Mouse (Mus musculus) frontal cortex, postnatal 25 days (tissue): ENCODE data around the gene Ltb.
A peak's percentile ranks its signal among the peaks of the same experiment; 100 is the strongest.

Source experiments
- DNase-seq, 2 experiments: peaks; one replicate each; pipeline ENCODE4 v3.0.0; 2022; ENCODE audit warnings: low spot score in 2 of 2

The Ltb gene

DNA sequence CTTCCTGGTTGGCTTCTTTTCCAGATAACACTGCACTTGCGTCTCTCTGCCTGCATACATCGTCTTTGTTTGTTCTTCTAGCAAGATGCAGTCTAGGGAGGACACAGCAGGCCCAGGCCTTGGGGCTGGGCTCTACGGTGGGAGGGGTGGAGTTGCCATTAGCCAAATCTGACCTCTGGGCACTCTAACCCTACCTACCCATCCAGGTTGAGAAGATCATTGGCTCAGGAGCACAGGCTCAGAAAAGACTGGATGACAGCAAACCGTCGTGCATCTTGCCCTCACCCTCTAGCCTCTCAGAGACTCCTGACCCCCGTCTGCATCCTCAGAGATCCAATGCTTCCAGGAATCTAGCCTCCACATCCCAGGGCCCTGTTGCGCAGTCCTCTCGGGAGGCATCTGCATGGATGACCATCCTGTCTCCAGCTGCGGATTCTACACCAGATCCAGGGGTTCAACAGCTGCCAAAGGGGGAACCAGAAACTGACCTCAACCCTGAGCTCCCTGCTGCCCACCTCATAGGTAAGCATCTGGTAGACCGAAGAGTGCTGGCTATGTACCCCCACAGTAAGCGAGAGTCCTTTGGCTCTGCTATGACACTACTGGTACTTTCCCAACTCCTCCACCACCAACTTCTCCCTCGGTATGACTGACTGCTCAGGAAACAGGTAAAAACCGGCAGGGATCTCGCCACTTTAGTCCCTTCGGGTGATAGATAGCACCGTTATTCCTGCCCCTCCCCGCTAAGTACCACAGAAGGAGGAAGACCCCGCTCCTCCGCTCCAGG, 798 bp downstream of the Ltb start:
- DNase-seq: no peak

DNA sequence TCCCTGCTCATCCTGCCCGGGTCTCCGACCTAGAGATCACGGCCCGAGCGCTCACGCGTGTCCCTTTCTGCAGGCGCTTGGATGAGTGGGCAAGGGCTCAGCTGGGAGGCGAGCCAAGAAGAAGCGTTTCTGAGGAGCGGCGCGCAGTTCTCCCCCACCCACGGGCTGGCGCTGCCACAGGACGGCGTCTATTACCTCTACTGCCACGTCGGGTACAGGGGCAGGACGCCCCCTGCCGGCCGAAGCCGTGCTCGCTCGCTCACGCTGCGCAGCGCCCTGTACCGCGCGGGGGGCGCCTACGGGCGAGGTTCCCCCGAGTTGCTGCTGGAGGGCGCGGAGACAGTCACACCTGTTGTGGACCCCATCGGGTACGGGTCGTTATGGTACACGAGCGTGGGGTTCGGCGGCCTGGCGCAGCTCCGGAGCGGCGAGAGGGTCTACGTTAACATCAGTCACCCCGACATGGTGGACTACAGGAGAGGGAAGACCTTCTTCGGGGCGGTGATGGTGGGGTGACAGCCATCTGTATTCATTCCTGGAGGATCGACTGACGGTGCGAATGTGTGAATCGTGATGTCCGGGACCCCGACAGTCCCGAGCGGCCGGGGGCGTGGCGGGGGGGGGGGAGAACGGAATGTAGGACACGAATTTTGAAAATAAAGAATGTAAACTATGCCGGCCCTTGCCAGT, 1.5 kb downstream of the Ltb start:
- DNase-seq: peak; percentile 60 to 66

DNA sequence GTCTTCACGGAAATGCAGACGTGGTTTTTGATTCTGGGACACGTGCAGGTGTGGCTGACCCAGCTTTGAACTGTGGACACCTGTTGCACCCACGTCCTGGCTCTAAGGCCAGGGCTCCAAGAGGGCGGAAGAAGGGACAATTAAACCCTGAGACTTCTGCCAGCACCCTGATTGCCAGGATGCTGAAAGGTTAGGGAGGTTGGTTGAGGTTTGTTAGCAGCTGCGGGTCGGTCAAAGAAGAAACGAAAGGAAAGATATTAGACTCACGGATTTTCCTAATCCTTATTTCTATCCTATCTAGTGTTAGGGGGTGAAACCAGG, 2.0 kb downstream of the Ltb start:
- DNase-seq: no peak

DNA sequence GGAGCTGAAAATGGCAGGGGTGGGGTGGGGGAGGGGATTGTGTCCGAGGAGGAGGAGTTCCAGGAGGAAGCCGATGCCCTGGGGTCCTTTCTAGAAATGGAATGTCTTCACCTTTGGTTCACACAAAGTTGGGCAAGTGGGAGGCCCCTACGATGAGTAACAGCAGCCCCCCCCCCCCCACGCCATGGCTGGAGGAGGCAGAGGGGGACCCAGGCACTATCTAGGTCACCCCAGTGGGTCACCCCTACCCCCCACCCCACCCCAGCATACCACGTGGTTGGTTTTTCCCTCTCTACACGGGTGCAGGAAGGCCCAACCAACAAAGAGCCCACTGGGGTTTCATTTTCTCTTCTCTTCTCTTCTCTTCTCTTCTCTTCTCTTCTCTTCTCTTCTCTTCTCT, 2.9 kb downstream of the Ltb start:
- no peak for DNase-seq

DNA sequence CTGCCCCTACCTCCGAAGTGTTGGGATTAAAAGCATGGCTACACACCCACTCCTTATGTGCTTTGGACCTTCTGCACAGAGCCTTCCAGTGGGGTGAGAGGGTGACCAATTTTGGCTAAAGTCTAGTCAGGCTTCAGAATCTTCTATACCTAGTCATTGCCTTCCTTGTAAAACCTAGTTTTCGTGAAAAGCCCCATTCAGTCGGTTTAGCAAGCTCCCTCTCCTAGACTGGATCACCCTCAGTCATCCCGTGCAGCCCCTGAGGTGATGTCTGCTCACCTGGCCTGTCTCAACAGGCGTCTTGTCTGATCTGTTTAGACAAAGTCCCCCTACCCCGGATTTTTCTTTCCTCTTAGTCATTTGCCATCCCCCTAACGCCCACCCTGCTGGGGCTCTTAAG, 3.8 kb downstream of the Ltb start:
- no peak for DNase-seq

DNA sequence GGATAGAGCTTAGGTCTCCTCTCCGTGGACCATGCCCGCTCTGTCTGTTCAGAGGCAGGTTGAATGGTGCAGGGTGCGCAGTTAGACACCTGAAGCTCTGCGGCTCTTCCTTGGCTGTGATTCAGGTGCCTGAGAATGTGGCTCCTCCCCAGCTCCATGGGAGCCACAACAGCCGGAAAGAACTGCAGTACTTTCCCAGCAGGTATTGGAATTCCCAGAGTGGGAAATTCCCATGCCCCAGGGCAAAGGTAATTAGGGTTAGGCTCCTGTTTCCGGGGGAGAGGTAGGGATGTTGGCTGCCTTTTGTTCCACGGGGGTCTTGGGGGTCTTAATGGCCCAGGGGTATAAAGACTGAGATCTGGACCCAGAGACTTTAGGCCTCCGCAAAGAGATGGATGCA, 4.7 kb downstream of the Ltb start:
- DNase-seq: no peak

DNA sequence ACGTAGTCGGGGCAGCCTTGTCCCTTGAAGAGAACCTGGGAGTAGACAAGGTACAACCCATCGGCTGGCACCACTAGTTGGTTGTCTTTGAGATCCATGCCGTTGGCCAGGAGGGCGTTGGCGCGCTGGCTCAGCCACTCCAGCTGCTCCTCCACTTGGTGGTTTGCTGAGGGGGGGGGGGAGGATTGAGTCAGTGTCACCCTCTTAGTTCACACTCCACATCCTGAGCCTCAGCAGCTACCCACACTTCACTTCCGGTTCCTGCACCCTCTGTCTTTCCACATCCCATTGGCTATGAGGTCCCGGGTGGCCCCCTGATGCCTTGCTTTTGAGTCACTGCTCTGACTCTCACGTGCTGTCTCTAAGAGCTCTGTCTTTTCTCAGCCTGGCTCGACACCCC, 6.2 kb downstream of the Ltb start:
- no peak for DNase-seq

DNA sequence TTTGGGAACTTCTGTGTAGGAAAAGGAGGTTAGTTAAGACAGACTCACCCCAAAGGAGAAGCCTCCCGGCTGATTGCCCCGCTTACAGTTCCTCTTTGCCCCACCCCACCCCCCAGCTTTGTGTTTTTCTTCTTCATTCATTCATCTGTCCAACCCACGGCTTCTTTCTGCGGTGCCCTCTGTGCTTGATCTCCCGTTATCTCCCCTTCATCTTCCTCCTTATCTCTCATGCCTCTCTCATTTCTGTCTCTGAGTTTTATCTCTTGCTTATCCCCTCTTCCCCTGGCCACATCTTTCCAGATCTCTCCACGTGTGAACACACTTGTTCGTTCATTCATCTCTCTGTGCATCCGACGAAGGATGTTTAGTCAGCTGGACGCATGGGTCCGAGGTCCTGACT, 6.9 kb downstream of the Ltb start:
- DNase-seq: no peak

DNA sequence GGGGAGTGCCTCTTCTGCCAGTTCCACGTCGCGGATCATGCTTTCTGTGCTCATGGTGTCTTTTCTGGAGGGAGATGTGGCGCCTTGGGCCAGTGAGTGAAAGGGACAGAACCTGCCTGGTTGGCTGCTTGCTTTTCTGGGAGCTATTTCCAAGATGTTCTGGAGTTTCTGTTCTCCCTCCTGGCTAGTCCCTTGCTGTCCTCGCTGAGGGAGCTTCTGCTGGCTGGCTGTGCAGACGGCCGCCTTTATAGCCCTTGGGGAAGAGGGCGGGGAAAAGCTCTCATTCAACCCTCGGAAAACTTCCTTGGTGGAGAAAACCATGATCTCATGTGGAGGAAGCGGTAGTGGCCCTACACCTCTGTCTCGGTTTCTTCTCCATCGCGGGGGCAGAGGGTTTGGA, 7.5 kb downstream of the Ltb start, which contains the start of gene Tnf:
TSS of gene Tnf (minus strand) at position 221 of the 400 bp plus-strand sequence.
- DNase-seq: no peak

DNA sequence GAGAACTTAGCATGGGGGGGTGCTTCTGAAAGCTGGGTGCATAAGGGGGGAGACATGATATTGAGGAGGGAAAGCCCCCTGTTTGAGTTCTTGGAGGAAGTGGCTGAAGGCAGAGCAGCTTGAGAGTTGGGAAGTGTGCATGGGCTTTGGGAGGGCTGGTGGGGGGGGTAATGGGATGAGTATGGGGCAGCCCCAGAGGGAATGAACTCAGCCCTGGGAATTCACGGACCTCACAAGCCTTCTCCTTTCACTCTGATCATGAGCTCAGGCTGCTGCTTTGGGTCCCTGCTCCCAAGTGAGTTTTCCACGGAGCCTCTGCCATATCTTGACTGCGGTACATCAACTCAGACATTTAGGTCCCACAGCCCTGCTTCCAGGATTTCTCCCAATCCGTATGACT, 8.2 kb downstream of the Ltb start:
- no peak for DNase-seq

DNA sequence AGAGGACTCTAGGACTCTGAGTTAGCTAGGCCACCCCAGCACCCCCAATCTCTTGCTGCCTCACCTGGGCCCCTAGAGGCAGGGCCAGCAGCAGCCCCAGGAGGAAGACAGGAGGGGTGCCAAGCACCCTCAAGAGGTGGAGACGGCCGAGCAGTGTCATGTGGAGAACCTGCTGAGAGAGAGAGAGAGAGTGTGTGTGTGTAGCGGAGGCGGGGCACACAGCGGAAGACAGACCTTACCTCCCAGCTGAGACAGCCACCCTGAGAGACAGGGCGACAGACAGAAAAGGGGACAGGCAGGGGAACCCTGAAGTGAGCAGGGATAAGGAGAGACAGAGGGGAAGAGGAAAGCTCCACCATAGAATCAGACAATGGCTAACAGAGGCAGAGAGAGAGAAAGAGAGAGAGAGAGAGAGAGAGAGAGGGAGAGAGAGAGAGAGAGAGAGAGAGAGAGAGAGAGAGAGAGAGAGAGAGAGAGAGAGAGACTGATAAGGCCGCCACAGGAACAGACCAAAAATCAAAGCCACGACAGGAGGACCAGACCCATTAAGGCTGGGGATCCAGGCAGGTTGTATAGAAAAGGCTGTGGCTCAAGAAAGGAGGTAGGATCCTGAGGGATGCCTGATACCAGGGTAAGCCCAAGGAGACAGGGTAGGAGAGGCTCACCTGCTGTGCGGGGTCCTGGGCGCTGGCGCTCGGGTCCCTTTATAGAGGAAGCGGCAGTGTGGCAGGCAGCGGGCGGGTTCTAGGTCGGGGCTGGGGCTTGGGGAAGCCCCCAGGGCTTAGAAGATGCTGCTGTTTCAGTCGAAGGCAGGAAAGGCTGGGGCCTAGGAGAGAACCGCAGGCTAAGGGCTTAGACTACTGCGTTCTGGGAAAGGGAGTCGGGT, 10.5 kb downstream of the Ltb start, which contains the start of gene Lta:
TSS of gene Lta (minus strand) at position 858 of the 886 bp plus-strand sequence.
- no peak for DNase-seq

DNA sequence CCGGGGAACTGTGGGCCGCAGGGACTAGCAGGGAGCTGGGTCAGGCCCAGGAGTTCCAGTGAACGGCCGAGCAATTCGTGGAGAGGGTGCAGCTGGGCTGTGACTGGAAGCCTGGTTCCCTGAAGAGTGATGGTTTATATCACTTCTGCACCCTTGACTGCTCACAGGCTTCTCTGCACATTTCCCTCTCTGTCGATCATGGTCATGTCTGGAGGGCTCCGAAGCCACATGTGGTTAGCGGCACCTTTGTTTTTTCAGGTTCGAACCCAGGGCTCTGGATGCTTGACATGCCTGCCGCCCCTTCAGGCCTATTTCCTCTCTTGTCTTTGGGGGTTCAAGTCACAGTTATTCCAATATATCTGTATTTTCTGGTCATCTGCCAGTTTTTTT, 11.1 kb downstream of the Ltb start:
- no peak for DNase-seq

DNA sequence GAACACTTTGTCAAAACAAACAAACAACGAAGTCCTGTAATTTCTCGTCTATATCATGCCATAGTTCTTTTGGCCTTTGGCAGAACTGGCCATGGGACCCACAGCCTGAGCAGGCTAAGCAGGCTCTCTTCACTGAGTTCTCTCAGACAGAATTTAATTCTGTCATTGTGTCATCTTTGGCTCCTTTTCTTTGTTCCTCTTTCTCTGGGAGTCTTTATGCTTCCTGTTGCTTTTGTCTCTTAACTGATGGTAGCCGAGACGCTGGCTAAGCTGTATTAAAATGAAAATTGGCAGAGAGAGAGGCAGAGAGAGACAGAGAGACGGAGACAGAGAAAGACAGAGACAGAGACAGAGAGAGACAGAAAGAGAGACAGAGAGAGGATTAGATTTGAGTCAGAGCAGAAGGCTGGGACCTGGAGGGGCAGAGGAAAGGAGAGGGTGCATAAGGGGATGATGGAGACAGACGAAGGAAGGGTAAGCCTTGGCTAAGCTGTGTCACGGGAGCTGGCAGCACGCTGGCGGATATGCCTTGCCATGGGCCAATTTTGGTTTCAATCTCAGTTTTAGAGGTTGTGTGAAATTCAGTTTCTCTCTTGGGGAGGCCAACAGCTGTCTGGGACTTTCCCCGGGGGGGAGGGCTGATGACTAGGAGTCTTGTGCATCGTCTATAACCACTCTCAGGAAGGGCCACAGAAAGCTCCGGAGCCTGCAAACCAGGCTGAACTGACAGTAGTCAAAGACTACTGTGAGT, 15.7 kb downstream of the Ltb start:
- no peak for DNase-seq

DNA sequence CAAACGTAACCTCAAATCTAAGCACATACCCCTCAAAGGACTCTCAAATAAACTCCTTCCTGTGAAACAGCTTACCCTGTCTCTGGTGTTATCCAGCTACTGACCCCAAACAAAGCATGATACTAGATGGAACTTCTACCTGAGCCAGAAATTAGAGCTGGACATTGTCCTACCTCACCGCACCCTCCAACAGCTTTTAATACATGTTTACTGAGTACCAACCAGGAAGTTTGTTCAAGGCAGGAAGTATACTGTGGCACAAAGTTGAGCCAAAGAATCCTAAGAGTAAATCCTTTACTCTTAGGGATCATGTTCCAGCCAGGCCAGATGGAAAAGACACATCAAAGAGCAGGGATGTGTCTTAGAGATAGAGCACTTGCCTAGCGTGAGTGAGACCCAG, 16.4 kb downstream of the Ltb start:
- DNase-seq: no peak

DNA sequence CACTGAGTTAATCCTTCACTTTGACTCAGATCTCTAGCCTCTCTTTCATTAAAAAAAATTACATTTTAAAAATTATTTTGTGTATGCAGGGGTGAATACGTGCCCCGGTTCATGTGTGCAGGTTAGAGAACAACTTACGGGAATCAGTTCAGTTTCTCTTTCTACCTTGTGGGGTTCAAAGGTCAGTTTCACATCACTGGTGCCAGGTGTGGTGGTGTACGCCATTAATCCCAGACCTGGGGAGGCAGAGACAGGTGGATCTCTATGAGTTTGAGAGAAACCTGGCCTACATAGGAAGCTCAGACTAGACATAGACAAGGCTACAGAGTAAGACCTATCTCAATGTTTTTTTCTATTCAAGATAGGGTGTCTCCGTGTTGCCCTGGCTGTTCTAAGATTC, 18.8 kb downstream of the Ltb start:
- no peak for DNase-seq

DNA sequence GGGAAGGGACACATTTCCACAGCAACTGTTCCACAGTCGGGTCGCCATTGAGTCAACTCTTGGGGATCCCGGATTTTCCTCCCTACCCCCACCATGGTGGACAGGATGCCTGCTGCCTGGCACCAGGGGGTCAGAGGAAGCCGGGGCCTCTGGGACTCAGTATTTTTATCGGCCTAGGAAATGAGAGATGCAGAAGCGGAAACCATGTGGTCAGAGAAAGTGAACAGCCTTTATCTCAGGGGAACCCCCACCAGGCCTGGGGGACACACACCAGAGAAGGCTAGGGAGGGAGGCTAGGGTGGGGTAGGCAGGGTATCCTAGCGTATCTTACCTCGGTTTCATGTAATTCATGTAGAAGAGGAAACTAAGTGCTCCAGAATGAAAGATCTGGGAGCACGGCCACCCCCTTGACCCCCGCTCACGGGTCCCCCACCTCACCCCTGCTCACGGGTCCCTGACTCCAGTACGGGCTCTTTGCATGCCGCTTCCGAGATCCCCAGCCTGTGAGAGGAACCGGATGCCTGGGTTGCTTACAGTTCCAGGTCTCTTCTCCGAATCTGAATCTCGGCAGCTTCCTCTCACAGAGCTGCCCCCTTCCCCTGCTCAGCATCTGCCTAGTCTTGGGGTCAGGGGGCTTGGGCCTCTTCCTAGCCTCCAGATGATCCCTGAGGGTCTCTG, 24.4 kb downstream of the Ltb start:
- DNase-seq: no peak

DNA sequence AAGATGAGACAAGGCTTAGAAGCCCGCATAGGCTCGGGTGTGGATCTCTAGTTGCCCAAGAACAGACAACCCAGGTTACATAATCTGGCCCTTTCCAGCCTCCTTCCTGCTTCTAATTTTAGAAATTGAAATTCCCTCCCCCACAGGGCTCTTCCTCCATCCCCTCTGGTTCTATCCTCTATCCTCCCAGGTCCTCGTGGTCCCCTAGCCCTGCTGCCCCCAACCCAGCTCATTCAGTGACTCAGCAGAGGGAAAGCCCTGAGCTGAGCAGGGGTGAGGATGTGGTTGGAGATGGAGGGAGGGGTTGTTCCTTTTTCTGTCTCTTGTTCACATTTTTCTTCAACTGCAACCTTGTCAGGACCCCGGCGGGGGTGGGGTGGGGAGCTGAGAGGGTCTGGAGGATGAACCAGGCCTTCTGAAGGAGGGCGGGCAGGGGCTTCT, 25.4 kb downstream of the Ltb start:
- DNase-seq: no peak

DNA sequence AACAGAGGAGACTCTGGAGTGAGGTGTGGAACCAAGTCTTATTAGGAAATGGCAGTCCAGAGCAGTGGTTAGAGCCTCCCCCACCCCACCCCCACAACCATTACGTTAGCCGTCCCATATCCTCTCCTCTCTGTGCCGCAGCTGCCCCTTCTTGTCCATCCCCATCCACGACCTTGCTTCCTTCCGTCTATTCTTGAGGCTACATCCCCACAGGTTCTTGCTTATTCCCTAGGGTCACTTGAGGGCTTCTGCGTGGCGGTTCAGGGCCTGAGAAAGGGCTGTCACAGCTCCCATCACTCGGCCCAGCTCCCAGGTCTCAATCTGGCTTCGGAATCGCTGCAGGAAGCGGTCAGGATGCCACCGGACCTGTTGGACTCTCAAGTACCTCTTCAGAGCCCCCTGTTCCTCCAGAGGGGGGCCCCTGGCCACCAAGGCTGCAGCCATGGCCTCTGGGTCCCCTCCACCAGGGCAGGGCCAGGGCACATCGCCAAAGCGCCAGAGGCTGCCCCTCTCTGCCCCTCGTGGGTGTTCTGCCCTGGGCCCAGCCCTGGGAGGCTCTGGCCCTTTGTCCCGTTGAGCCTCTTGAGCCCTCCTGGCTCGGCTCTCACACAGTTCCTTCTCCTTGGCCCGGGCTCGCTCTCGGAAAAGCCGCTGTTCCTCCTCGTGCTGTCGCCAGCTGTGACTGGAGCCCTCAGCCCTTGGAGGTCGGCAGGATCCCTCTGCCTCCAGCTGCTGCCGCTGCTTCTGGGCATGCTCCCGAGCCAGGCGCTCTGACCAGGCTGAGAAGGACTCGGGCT, 26.1 kb downstream of the Ltb start, which contains the start of gene Gm16181:
TSS of gene Gm16181 (plus strand) at position 679 of the 797 bp plus-strand sequence.
- no peak for DNase-seq

DNA sequence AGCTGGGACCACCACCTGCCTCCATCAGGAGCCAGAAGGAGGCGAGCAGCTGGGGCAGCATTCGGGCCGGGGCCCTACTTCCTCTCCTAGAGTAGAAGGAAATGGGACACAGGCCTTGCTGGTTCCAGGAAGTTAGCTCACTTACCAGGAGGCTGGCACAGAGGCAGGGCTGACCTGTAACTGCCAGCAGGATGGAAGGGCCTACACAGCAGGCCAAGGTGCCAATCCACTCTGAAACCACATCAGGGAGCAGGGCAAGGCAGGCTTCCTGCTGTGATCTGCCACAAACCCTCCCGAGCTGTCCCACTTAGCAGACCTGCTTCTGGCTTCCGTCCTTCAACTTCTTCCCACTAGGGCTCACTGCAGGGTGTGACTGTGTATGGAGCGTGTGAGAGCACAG, 28.1 kb downstream of the Ltb start:
- no peak for DNase-seq

DNA sequence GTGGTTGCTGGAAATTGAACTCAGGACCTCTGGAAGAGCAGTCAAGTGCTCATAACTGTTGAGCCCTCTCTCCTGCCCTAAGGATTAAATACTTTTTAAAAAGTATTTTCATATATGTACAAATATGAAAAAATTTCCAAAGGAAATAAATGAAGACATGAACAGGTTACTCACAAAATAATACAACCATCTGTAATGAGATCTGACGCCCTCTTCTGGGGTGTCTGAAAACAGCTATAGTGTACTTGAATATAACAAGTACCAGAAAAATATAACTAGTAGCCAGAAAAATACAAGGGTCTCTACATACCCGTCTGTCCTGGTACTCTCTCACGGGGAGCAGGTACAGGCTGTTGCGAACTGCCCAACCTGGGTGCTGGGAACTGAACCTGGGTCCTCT, 30.4 kb downstream of the Ltb start:
- DNase-seq: no peak
